Mouse (Mus musculus) heart, postnatal 36 days (tissue): ENCODE measurements around the gene Cdsn. TPM values are rescaled to one million over a fixed set of nuclear protein-coding genes. Genes with fewer than 3 reads are reported as not detected.

Experiments used
- DNase-seq, 2 experiments: peaks; one replicate each; pipeline ENCODE4 v3.0.0; 2021 to 2022
- intact Hi-C: fragments of 180-260 bp; cut with DNase I; formaldehyde crosslinking; loops from one replicate; pipeline ENCODE4 v1.15.1; 2025
- total RNA-seq, 2 experiments: library from RNA; stranded (reverse); gene quantifications; 2 replicates each; pipeline ENCODE4 v1.2.3; 2021

Cdsn gene
- total RNA-seq, 2 experiments from 2014 or later = 0.19 to 0.39 TPM

DNA sequence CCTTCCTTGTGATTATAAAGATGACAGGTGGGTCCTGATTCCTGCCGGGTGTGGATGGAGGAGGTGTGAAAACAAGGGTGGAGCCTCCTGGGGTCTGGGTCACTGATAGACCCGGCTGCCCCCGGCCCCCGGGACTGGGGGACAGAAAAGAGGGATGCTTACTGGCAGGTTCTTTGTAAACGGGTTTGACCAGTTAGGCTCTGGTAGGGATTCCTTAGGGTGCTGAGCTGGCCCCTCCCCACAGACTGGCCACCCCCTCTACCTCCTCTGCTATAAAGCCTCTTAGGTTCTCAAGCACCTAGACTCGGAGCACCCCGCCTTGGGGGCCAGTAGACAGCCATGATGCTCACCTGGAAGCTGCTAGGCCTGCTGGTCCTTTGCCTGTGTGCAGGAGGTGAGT lies 19.0 kb upstream of the Cdsn start, which contains the start of gene Psors1c2:
Gene Psors1c2 (plus strand): TSS at position 301 of the 400 bp plus-strand sequence.
- DNase-seq = no peak
- intact Hi-C loops = no loop called here

DNA sequence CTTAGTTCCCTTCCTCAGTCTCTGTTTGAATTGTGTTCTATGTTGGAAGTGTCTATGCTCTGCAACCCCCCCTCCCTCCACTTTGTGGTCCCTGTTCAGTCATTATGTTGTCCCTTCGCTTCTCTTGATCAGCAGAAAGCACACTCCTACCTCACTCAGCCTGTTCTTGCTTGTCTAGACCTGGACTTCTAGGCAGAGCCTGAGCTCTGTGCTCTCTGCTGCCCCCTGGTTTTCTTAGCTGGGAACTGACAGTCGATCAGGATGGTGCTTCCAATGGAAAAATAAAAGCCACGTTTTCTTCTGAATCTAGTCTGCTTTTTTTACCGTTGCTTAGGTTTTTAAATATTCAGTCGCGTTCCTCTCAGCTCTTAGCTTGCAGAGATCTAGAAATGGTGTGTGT lies 17.6 kb upstream of the Cdsn start:
- intact Hi-C loops = loop anchor here (1.0 kb wide), 1 partner anchor 50 kb away; no protein-coding TSS in a partner anchor

GRCm38 (mm10) chr17:35537421-35537820 lies 14.5 kb upstream of the Cdsn start:
- no peak for DNase-seq
- intact Hi-C loops = no loop called here

More for the DNA sequence above, 17.6 kb upstream of the Cdsn start:
- peak; percentile 71 to 73 for DNase-seq

DNA sequence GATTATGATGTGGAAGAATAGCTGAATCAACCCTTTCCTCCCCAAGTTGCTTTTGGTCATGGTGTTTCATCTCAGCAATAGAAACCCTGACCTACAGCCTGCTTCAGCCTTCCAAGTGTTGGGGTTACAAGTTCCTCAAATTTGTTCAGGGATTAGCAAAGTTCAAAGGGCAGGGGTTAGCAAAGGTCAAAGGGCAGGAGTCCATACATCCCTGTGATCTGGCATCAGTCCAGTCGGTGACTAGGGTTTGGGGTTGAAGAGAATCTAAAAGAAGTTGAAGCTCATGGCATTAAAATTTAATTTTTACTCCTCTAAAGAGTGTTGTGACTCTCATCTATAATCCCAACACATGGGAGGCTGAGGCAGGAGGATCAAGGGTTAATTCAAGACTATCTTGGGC lies 13.5 kb upstream of the Cdsn start:
- intact Hi-C loops = no loop called here
- no peak for DNase-seq

GRCm38 (mm10) chr17:35539540-35539939 lies 12.4 kb upstream of the Cdsn start:
- intact Hi-C loops = no loop called here
- DNase-seq = no peak

- DNase-seq = no peak
- intact Hi-C loops = no loop called here
Observed at GRCm38 (mm10) chr17:35542761-35543411, 9.0 kb upstream of the Cdsn start.

DNA sequence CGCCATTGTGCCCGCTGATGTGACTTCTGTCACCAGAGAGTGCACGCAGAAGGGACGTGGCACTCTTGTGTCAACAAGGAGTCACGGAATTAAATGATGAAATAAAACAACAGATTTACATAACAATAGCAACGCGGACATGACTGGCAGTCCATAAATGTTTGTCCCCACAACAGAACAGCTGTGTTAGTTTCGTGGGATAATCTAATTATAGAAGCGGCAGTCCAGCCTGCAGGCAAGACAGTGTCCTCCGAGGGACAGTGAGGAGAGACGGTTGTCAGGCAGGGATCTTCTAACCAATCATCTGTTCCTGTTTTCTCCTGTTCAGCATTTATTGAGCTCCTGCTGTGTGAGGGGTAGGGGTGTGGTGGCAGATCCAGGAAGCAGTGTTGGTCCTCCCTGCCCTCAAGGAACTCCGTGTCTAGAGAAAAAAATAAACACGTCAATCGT lies 8.5 kb upstream of the Cdsn start:
- DNase-seq = no peak

GRCm38 (mm10) chr17:35544001-35544400 lies 7.9 kb upstream of the Cdsn start:
- no peak for DNase-seq
- intact Hi-C loops = loop anchor here (1.0 kb wide), 1 partner anchor 34 kb away; no protein-coding TSS in a partner anchor

More for the DNA sequence above, 8.5 kb upstream of the Cdsn start:
- intact Hi-C loops = no loop called here

- intact Hi-C loops = loop anchor here (1.0 kb wide), 1 partner anchor 34 kb away; no protein-coding TSS in a partner anchor
- peak; percentile 59 to 64 for DNase-seq
Observed at GRCm38 (mm10) chr17:35544680-35545079, 7.2 kb upstream of the Cdsn start.

GRCm38 (mm10) chr17:35547465-35547864 lies 4.5 kb upstream of the Cdsn start:
- intact Hi-C loops = no loop called here
- no peak for DNase-seq

DNA sequence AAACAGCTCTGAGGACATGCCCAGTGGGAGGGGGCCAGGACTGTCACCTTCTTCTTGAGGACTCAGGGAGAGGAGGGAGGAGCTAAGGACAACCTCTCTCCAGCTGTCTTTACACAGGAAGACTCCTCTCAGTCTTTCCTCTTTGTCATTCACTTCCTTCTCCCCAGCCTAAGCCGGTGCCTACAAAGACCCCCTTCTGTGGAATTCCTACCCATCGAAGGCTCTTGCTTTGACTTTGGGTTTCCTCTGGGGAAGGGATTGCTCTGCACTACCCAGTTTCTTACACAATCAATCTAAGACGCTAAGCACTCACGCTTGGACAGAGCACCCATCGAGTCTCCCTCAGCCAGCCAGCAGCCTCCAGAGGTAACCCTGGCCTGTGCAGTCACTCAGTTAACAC lies 3.3 kb upstream of the Cdsn start:
- intact Hi-C loops = no loop called here
- no peak for DNase-seq

- DNase-seq = peak; percentile 78 to 83
- intact Hi-C loops = no loop called here
Observed at GRCm38 (mm10) chr17:35549437-35550142, 2.3 kb upstream of the Cdsn start.

DNA sequence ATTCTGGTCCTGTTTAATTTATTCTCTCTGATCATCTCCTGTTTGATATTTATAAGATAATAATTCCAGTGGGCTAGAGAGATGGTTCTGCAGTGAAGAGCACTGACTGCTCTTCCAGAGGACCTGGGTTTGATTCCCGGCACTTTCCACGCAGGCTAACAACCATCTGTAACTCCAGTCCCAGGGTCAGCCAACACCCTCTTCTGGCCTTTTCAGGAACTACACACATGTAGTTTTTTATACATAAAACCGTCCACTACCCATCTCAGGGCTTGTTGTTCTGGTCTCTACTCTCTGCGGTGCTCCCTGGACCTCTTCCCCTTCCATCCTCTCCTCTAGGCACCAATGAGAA lies 1.8 kb upstream of the Cdsn start:
- intact Hi-C loops = no loop called here
- no peak for DNase-seq

- no peak for DNase-seq
- intact Hi-C loops = no loop called here
Observed at GRCm38 (mm10) chr17:35550871-35551270, 1.1 kb upstream of the Cdsn start.

DNA sequence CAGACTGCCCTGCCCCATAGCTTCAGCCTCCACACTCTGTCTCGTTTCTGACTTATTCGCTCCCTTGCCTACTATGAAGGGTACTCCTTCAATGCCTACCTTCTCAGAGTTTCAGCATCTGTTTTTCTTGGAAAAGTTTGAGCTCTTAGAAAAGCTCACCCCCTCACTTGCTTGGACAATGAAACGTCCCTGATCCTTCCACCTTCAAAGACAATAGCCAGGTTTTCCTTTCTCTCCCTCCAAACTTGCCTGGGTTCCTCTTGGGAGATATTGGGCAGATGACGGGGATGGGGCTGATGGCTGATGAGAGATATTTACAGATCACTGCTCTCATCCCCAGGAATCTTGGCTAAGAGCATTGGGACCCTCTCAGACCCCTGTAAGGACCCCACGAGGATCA lies 2.4 kb downstream of the Cdsn start:
- intact Hi-C loops = no loop called here
- no peak for DNase-seq

DNA sequence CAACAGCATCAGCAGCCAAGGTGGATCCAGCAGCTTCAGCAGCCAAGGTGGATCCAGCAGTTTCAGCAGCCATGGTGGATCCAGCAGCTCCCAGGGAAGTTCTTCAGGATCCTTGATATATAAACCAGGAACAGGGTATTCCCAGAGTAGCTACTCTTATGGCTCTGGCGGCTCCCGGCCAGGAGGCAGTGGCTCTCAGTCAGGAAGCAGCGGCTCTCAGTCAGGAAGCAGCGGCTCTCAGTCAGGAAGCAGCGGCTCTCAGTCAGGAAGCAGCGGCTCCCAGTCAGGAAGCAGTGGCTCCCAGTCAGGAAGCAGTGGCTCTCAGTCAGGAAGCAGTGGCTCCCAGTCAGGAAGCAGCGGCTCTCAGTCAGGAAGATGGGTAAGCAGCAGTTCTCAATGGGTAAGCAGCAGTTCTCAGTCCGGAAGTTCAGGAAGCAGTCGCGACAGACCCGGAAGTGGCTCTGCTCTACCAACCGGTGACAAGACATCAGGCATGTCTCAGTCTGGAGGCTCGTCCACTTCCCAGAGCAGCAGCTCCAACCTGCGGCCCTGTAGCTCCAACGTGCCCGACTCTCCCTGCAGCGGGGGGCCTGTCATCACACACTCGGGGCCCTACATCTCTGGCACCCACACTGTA lies 3.0 kb downstream of the Cdsn start:
- intact Hi-C loops = no loop called here
- DNase-seq = no peak

DNA sequence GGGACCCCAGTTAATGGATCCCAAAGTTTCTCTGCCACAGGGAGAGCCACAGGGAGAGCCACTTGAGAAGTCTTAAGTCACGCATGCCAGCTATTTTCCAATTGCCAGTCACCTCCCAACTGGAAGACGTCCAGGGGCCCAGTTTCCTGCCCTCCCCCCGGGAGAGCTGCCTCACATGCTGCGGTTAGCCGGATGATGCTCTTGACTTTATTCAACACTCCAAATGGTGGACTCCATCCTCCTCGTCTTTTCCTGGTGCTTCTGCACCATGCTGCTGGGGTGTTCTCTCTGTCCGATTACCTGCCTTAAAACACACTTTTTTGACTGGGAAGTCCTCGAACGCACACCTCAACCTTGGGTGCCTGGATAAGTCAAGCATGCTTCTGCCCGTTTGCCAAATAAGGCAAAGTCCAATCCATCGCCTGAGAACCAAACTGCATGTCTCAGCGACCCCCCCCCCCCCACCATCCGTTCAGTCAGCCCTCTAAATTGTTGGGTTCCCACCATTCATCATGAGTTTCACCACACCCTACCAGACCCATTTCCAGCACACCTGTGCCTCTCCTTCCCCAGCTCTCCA lies 4.3 kb downstream of the Cdsn start:
- DNase-seq = no peak
- intact Hi-C loops = no loop called here

- intact Hi-C loops = no loop called here
- no peak for DNase-seq
Observed at GRCm38 (mm10) chr17:35556812-35557211, 4.9 kb downstream of the Cdsn start.

- intact Hi-C loops = no loop called here
- DNase-seq = no peak
Observed at GRCm38 (mm10) chr17:35557351-35557750, 5.4 kb downstream of the Cdsn start.

DNA sequence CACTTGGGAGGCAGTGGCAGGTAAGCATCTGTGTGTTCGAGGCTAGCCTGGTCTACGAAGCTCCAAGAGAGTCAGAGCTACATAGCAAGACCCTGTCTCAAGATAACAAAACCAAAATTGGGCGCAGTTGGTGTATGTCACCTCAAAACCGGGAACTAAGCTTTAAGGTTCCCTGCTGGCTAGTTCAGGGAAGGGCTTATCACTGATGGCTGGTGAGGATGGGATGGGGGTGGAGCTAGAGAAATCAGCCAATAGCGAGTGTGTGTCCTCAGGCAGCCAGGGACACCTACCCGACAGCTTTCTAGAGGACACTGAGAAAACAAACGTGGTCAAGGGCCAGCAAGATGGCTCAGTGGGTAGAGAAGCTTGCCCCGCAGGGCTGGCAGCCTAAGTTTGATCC lies 6.3 kb downstream of the Cdsn start:
- DNase-seq = no peak
- intact Hi-C loops = no loop called here

DNA sequence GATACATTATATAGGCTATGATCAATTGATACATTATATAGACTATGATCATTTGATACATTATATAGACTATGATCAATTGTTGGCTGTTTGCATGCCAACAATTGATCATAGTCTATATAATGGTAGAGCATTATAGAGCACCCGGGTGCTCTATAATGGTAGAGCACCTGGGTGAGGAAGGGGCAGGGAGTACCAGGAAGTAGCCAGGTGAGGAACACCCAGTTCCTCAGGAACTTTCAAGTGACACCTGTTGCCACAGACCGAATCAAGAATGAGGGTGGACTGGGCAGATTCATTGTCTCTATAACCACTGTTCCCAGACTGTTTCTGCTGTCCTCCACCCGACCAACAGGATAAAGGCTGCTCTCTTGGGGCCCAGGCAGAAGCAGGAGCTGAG lies 15.2 kb downstream of the Cdsn start, which contains the start of gene 2300002M23Rik:
Gene 2300002M23Rik (plus strand): TSS at position 301 of the 400 bp plus-strand sequence.
- intact Hi-C loops = no loop called here
- no peak for DNase-seq
